Mouse (Mus musculus) liver, embryonic 15.5 days (tissue): ENCODE measurements around the gene Emc7. TPM values are rescaled to one million over a fixed set of nuclear protein-coding genes. Genes with fewer than 3 reads are reported as not detected.
"Not testable (repeated sequence)": the region's sequence is repeated elsewhere in the genome, so short reads cannot be mapped to it uniquely, and the experiment has no call there.

Source experiments
- ATAC-seq: fragments of 200-750 bp; cut with Nextera tagmentation; 2 replicates; pipeline ENCODE4 v1.8.0; 2017; ENCODE audit warnings: moderate number of reproducible peaks, mild to moderate bottlenecking, moderate library complexity; ENCODE audit not compliant: insufficient read depth
- H3K27ac ChIP-seq: fragments of 300-500 bp; sonication (generic); replicated peaks from 2 replicates; pipeline ENCODE4 v1.5.1; 2015; ENCODE audit warnings: mild to moderate bottlenecking, inconsistent platforms
- H3K27me3 ChIP-seq: fragments of 300-500 bp; sonication (generic); 2 replicates; pipeline ENCODE4 v1.6.1; 2015; ENCODE audit warnings: mild to moderate bottlenecking, inconsistent platforms
- H3K36me3 ChIP-seq: fragments of 300-500 bp; sonication (generic); replicated peaks from 2 replicates; pipeline ENCODE4 v1.6.1; 2015; ENCODE audit warnings: moderate library complexity, mild to moderate bottlenecking, inconsistent platforms
- H3K4me1 ChIP-seq: fragments of 300-500 bp; sonication (generic); replicated peaks from 2 replicates; pipeline ENCODE4 v1.6.1; 2015; ENCODE audit warnings: inconsistent platforms
- H3K4me2 ChIP-seq: fragments of 300-500 bp; sonication (generic); 2 replicates; pipeline ENCODE4 v1.6.1; 2015; ENCODE audit warnings: moderate library complexity, mild to moderate bottlenecking, inconsistent platforms
- H3K4me3 ChIP-seq: fragments of 300-500 bp; sonication (generic); replicated peaks from 2 replicates; pipeline ENCODE4 v1.5.1; 2015; ENCODE audit warnings: mild to moderate bottlenecking, inconsistent platforms
- H3K9ac ChIP-seq: fragments of 300-500 bp; sonication (generic); 2 replicates; pipeline ENCODE4 v1.6.1; 2015; ENCODE audit warnings: moderate library complexity, mild to moderate bottlenecking, inconsistent platforms
- H3K9me3 ChIP-seq: fragments of 300-500 bp; sonication (generic); replicated peaks from 2 replicates; pipeline ENCODE4 v1.6.1; 2016; ENCODE audit warnings: inconsistent platforms
- WGBS: fragments of 180-500 bp; shearing (Covaris S2); methylation state at CpG from one replicate; pipeline ENCODE4 v1.1.7; 2015; ENCODE audit warnings: mixed read lengths; ENCODE audit not compliant: insufficient replicate concordance; 5-methylcytosine and 5-hydroxymethylcytosine counted together
- polyA plus RNA-seq: library from polyadenylated mRNA; unstranded; fragments of >200 nt; fragmentation: Nextera tagmentation; extraction: Ambion mirVana; gene quantifications from 2 replicates; pipeline ENCODE4 v1.2.1, GENCODE M21; 2015

The Emc7 gene
- polyA plus RNA-seq: 12.9 and 13.4 TPM in 2 replicates

DNA sequence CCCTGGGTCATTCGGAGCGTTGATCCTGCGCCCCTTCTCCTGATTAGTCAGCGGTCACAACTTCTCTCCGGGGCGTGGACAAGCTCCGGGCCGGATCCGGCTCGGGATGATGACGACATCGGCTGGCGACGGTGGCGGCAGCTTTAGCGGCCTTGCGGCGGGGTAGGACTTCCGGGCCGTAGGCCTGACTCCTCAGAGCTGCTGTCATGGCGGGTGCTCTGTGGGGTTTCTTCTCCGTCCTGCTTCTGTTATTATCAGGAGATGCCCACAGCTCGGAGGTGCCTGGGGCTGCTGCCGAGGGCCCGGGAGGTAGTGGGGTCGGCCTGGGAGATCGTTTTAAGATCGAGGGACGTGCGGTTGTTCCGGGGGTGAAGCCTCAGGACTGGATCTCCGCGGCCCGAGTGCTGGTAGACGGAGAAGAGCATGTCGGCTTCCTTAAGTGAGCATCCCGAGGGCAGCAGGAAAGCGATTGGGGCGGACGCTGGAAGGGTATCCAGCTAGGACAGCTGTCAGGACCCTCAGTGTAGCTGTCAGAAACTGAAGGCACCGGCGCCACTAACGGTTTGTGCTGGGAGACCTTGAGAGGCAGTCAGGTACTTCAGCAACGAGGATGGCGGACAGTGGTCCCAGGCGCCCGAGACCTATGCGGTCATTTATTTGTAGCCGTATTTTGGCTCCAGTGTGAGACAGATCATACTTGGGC, at the start of gene Emc7:
Gene Emc7 (plus strand): TSS at position 136 of the 703 bp plus-strand sequence.
- Histone ChIP-seq H3K4me1 (peaks cover 18% of the 10 kb centered on the region), H3K4me3 (peak within 1 kb of the TSS; percentile 83), H3K9me3 (no peaks in the 10 kb centered on the region), H3K36me3 (peaks cover 10% of the 10 kb centered on the region), H3K27ac (peak within 1 kb of the TSS; percentile 89), H3K9ac (peak within 1 kb of the TSS; percentile 84), H3K4me2 (peak within 1 kb of the TSS; percentile 78), H3K27me3 (no peaks in the 10 kb centered on the region)
- WGBS: under 1% methylated on average over 49 of the region's 49 CpGs
- ATAC-seq: peak; percentile 99

DNA sequence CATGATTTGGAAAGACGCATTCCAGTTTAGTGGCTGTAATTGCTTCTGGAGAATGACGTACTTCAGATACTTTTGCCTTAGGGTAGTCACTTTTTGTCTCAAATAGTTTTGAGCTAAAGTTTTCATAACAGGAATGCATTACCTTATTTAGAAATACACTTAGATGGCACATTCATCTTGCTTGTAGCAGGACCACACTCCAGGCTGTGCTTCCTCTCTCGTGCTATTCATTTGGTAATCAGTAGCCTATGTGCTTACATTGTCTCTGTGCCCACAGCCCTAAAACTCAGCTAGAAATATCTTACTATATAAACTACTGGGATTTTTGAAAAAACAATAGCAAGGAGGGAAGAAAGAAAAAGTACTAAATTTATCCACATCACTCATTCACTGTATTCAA, 47.8 kb upstream of the Emc7 start:
- Histone ChIP-seq H3K36me3 (peaks cover 35% of the 10 kb centered on the region), H3K4me1 (no peaks in the 10 kb centered on the region), H3K4me2 (no peak overlapping the region), H3K27ac (no peak overlapping the region), H3K4me3 (no peak overlapping the region), H3K9me3 (no peaks in the 10 kb centered on the region), H3K9ac (no peak overlapping the region), H3K27me3 (no peaks in the 10 kb centered on the region)
- WGBS: 82% methylated on average over 3 of the region's 3 CpGs
- no peak for ATAC-seq

DNA sequence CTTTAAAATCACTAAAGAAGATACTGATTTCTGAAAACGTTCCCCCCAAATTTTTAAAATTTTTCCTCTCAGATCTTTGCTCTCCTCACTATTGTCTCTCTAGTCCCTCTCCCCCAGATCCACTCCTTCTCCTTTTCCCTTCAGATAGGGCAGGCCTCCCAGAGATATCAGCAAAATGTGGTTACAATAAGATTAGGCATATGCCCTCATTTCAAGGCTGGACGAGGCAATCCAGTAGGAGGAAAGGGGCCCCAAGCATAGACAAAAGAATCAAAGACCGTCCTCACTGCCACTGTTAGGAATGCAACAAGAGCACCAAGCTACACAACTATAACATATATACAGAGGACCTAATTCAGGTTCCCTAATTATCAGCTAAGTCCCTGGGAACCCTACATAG, 29.5 kb upstream of the Emc7 start:
- no peaks in the 10 kb centered on the region for H3K9me3 ChIP-seq
- WGBS: 22% methylated on average over 3 of the region's 3 CpGs
- H3K9ac ChIP-seq: no peak overlapping the region
- no peaks in the 10 kb centered on the region for H3K27me3 ChIP-seq
- no peaks in the 10 kb centered on the region for H3K36me3 ChIP-seq
- 0 out of 2 replicates have a peak, but pooled peaks cover 3% of the 10 kb centered on the region for H3K4me1 ChIP-seq
- H3K4me3 ChIP-seq: no peak overlapping the region
- no peak for ATAC-seq
- no peak overlapping the region for H3K4me2 ChIP-seq
- no peak overlapping the region for H3K27ac ChIP-seq

DNA sequence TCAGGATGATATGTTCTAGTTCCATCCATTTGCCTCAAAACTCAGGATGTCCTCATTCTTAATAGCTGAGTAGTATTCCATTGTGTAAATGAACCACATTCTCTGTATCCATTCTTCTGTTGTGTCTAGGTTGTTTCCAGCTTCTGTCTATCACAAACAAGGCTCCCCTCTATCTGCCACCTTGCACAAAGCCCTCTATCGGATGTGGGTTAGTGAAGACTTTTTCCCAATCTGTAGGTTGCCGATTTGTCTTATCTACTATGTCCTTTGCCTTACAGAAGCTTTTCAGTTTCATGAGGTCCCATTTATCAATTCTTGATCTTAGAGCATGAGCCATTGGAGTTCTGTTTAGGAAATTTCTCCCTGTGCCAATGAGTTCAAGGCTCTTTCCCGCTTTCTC, 26.3 kb upstream of the Emc7 start:
- not testable (repeated sequence) for H3K36me3 ChIP-seq, H3K27me3 ChIP-seq, H3K27ac ChIP-seq, H3K9ac ChIP-seq, H3K4me2 ChIP-seq, H3K4me3 ChIP-seq, H3K9me3 ChIP-seq, ATAC-seq, H3K4me1 ChIP-seq
- 61% methylated on average over 3 of the region's 3 CpGs for WGBS

DNA sequence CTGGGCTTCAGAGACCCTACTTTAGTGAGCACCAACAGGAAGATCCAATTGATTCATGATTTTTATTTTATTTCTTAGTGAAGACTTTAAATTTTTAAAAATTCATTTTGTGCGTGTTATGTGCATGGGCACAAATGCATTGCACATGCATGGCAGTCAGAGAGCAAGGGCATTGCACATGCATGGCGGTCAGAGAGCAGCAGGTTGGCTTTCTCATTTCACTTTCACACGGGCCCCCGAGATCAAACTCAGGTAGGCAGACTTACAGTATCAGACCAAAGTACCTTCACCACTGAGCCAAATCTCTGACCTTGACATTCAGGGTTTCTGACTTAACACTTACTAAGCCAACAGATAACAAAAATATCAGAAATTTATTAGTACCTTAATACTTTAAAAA, 25.1 kb upstream of the Emc7 start:
- no peak overlapping the region for H3K27ac ChIP-seq
- H3K36me3 ChIP-seq: no peaks in the 10 kb centered on the region
- no peaks in the 10 kb centered on the region for H3K9me3 ChIP-seq
- ATAC-seq: no peak
- no peak overlapping the region for H3K9ac ChIP-seq
- 61% methylated on average over 4 of the region's 4 CpGs for WGBS
- H3K4me3 ChIP-seq: no peak overlapping the region
- no peak overlapping the region for H3K4me2 ChIP-seq
- no peaks in the 10 kb centered on the region for H3K27me3 ChIP-seq
- peaks cover 7% of the 10 kb centered on the region for H3K4me1 ChIP-seq

DNA sequence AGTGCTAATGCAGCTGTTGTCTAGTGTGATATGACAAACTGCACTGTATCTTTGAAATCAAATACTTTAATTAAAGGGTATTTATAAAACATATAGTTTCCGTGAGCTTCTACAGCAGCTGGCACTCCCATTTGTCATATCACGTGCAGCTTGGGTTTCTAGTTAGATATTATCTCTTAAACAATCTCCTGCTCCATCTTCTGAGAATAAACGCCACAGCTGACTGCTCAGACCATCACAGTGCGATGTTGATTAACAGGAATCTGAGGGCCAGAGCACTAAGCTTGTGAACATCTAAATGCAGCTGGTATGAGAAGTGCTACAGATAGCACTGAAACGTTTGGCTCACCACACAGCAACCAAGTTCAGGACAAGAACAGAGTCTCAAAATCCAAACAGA, 24.4 kb upstream of the Emc7 start:
- no peaks in the 10 kb centered on the region for H3K9me3 ChIP-seq
- no peaks in the 10 kb centered on the region for H3K36me3 ChIP-seq
- 38% methylated on average over 5 of the region's 5 CpGs for WGBS
- H3K4me1 ChIP-seq: peaks cover 4% of the 10 kb centered on the region
- no peak overlapping the region for H3K9ac ChIP-seq
- no peak overlapping the region for H3K4me3 ChIP-seq
- no peak overlapping the region for H3K27ac ChIP-seq
- H3K4me2 ChIP-seq: no peak overlapping the region
- no peak for ATAC-seq
- H3K27me3 ChIP-seq: no peaks in the 10 kb centered on the region

DNA sequence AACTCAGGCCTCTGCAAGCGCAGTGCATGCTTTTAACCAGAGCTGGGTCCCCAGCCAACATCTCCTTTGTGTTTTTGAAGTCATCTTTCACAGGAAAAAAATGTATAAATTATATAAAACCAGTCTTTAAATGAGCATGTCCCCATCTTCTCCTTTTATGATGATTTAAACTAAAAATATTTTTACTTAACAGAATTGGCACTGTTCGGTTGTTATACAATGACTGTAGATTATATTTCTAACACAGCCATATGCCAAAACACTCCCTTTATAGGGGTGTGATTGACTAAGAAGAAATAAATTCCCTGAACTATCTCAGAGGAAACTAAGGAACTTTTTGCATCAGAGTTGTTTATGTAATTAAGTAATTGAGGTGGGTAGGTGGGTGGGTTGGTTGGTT, 22.3 kb upstream of the Emc7 start:
- Histone ChIP-seq H3K4me3 (no peak overlapping the region), H3K36me3 (no peaks in the 10 kb centered on the region), H3K9me3 (no peaks in the 10 kb centered on the region), H3K4me2 (no peak overlapping the region), H3K4me1 (peaks cover 4% of the 10 kb centered on the region), H3K27me3 (no peaks in the 10 kb centered on the region), H3K27ac (no peak overlapping the region), H3K9ac (no peak overlapping the region)
- 67% methylated on average over 2 of the region's 2 CpGs for WGBS
- ATAC-seq: no peak

DNA sequence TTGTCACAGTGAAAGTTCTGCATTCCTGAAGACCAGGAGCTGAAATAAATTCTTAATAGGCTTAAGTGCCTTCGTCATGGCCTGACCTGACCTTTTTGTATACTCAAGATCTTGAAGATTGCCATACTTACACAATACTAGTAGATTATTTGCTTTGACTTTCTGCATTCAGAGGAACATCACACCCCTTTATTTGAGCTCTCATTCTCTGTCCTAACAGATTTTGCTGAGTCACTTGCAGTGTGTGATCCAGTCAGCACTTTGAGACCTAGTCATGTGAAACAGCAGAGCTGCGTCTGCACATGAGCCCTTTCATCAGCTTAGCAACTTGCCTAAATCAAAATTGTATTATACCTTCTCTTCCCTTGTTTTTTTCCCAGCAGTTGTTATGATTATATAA, 21.4 kb upstream of the Emc7 start:
- no peak for ATAC-seq
- Histone ChIP-seq H3K9me3 (no peaks in the 10 kb centered on the region), H3K4me3 (no peak overlapping the region), H3K27ac (no peak overlapping the region), H3K9ac (no peak overlapping the region), H3K4me2 (no peak overlapping the region), H3K4me1 (peaks cover 4% of the 10 kb centered on the region), H3K27me3 (no peaks in the 10 kb centered on the region), H3K36me3 (no peaks in the 10 kb centered on the region)
- 52% methylated on average over 2 of the region's 2 CpGs for WGBS

DNA sequence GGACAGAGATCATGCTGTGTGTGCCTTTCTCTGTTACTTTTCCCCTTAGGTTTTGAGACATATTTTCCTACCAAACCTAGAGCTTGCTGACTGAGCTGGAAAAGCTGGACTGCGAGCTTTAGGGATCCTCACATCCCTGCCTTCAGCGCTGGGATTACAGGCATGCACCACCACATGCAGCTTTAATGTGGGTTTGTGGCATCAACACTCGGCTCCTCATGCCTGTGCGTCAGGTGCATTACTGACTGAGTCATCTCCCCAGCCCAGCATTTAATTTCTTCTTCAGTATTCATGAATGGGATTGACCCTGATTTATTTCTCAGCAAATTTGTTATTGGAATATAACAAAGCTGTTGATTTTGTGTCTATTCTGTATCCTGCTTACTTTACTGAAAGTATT, 18.5 kb upstream of the Emc7 start:
- no peak overlapping the region for H3K27ac ChIP-seq
- 66% methylated on average over 4 of the region's 4 CpGs for WGBS
- H3K4me2 ChIP-seq: no peak overlapping the region
- peaks cover 4% of the 10 kb centered on the region for H3K4me1 ChIP-seq
- H3K36me3 ChIP-seq: no peaks in the 10 kb centered on the region
- no peak overlapping the region for H3K9ac ChIP-seq
- ATAC-seq: no peak
- H3K4me3 ChIP-seq: no peak overlapping the region
- H3K9me3 ChIP-seq: no peaks in the 10 kb centered on the region
- no peaks in the 10 kb centered on the region for H3K27me3 ChIP-seq

DNA sequence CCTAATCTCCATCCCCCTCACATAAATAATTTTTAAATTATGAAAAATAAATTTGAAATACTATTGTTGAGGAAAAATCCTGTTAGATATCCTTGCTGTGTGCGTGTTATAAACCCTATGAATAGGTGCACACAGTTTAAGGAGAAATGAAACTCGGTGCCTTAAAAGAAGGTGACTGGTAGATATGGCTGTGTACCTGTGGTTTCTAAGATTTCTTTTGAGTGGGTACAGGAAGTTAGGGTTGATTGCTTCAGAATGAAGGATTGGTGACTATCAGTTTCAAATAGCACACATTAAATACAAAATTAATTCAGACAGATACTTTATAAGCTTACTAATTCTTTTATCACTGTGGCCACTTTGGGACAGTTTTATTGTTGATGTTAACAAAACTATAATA, 17.2 kb upstream of the Emc7 start:
- no peaks in the 10 kb centered on the region for H3K36me3 ChIP-seq
- 59% methylated on average over 2 of the region's 2 CpGs for WGBS
- H3K4me2 ChIP-seq: no peak overlapping the region
- ATAC-seq: no peak
- H3K27ac ChIP-seq: no peak overlapping the region
- peaks cover 4% of the 10 kb centered on the region for H3K4me1 ChIP-seq
- no peak overlapping the region for H3K9ac ChIP-seq
- H3K4me3 ChIP-seq: no peak overlapping the region
- no peaks in the 10 kb centered on the region for H3K9me3 ChIP-seq
- H3K27me3 ChIP-seq: no peaks in the 10 kb centered on the region

DNA sequence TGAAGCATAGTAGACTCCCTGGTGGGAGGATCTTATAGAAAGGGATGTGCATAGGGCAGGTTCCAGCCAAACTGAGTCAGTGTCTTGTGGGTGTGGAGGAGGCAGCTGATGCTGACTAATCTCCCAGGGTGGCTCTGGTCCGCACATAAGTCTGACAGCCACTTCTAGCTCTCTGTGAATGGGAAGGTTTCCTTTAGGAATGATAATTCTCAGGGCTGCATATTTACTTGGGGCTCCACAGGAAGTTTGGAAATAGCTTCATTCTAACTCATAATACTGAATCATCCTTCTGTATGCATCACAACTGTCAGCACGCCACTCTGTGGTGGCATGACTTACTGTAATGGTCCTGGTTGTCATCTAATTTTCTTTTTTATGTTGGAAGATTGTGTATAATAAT, 11.3 kb upstream of the Emc7 start:
- no peak overlapping the region for H3K27ac ChIP-seq
- H3K9ac ChIP-seq: no peak overlapping the region
- H3K4me2 ChIP-seq: no peak overlapping the region
- 49% methylated on average over 2 of the region's 2 CpGs for WGBS
- H3K4me1 ChIP-seq: no peaks in the 10 kb centered on the region
- ATAC-seq: no peak
- no peaks in the 10 kb centered on the region for H3K36me3 ChIP-seq
- H3K4me3 ChIP-seq: no peak overlapping the region
- H3K9me3 ChIP-seq: no peaks in the 10 kb centered on the region
- H3K27me3 ChIP-seq: no peaks in the 10 kb centered on the region

DNA sequence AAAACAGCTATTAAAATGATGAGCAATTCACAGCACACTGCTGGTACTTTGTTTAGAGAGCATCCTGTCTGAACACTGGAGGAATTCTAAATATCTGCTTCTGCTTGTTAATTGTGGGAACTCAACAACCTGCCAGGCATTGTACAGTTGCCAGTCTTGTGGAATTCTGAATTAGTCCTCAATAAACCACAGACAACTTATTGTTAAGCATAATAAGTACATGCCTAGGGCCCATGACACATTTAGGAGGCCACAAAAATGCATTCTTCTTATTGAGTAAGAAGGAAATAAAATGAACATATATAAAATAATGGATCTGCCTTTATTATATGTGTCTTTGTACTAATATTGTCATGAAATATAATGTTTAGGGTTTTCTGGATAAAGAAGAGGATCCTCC, 9.3 kb upstream of the Emc7 start:
- Histone ChIP-seq H3K27me3 (no peaks in the 10 kb centered on the region), H3K4me1 (no peaks in the 10 kb centered on the region), H3K36me3 (no peaks in the 10 kb centered on the region), H3K9me3 (no peaks in the 10 kb centered on the region), H3K4me2 (no peak overlapping the region), H3K4me3 (no peak overlapping the region), H3K27ac (no peak overlapping the region), H3K9ac (no peak overlapping the region)
- ATAC-seq: no peak
